Mouse (Mus musculus): ENCODE measurements around the gene Gm44973.
"Not testable (repeated sequence)": the region's sequence is repeated elsewhere in the genome, so short reads cannot be mapped to it uniquely, and the experiment has no call there.

DNA sequence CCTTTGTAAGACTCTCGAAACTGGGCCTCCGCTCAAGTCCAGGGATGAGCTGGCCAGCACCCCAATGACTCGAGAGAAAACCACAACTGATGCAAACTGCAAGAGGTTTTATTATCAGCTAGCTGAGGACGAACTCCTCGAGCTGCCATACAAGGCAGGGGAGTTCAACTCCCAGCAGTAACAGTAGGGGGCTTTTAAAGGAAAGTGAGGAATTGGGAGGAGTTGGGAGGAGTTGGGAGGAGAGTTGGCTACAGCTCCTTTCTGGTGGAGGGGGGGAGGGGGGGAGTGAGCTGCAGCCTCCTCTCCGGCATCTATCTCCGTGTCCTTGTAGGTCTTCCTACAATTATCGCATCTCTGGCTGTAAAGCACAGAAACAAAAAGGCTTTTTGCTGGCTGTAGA is 12.4 kb upstream of the Gm44973 start:
- TF ChIP-seq POLR2A (IDR thresholded peaks at IDR 0.05; ENCODE audit: low read depth, low read length); CTCF (IDR thresholded peaks at IDR 0.05; ENCODE audit: extremely low read depth, insufficient read depth, insufficient read length, insufficient replicate concordance): not testable (repeated sequence)

All from spleen, adult 2 months (tissue).